Mouse (Mus musculus) cerebellum, adult 11 months (tissue): ENCODE results near the gene Mgst3.

Experiments used
- DNase-seq: peaks from one replicate; pipeline ENCODE4 v3.0.0; 2022

Gene Mgst3

GRCm38 (mm10) chr1:167393683-167394492 lies at the start of gene Mgst3:
Gene Mgst3 (minus strand): TSS chr1:167393841.
- peak; percentile 94 for DNase-seq

GRCm38 (mm10) chr1:167438231-167438885 lies 44.7 kb upstream of the Mgst3 start:
- DNase-seq: no peak

GRCm38 (mm10) chr1:167437091-167437490 lies 43.5 kb upstream of the Mgst3 start:
- DNase-seq: no peak

GRCm38 (mm10) chr1:167436186-167436975 lies 42.7 kb upstream of the Mgst3 start:
- DNase-seq: no peak

- DNase-seq: no peak
Measured at GRCm38 (mm10) chr1:167434931-167435330, 41.3 kb upstream of the Mgst3 start.

- DNase-seq: no peak
Measured at GRCm38 (mm10) chr1:167430976-167431676, 37.5 kb upstream of the Mgst3 start.

- no peak for DNase-seq
Measured at GRCm38 (mm10) chr1:167426681-167427080, 33.0 kb upstream of the Mgst3 start.

- no peak for DNase-seq
Measured at GRCm38 (mm10) chr1:167425572-167425971, 31.9 kb upstream of the Mgst3 start.

GRCm38 (mm10) chr1:167422501-167423240 lies 29.0 kb upstream of the Mgst3 start:
- no peak for DNase-seq

GRCm38 (mm10) chr1:167414846-167415245 lies 21.2 kb upstream of the Mgst3 start:
- peak; percentile 46 for DNase-seq

GRCm38 (mm10) chr1:167411991-167412715 lies 18.5 kb upstream of the Mgst3 start:
- no peak for DNase-seq

- no peak for DNase-seq
Measured at GRCm38 (mm10) chr1:167409601-167410000, 16.0 kb upstream of the Mgst3 start.

GRCm38 (mm10) chr1:167405237-167405636 lies 11.6 kb upstream of the Mgst3 start:
- no peak for DNase-seq

GRCm38 (mm10) chr1:167393281-167393680 lies 360 bp downstream of the Mgst3 start:
- DNase-seq: no peak

- DNase-seq: peak; percentile 43
Measured at GRCm38 (mm10) chr1:167392687-167393086, 954 bp downstream of the Mgst3 start.

GRCm38 (mm10) chr1:167392031-167392640 lies 1.5 kb downstream of the Mgst3 start:
- no peak for DNase-seq

GRCm38 (mm10) chr1:167391241-167391640 lies 2.4 kb downstream of the Mgst3 start:
- DNase-seq: no peak

- no peak for DNase-seq
Measured at GRCm38 (mm10) chr1:167390381-167390780, 3.3 kb downstream of the Mgst3 start.

GRCm38 (mm10) chr1:167389584-167389983 lies 4.1 kb downstream of the Mgst3 start:
- no peak for DNase-seq

GRCm38 (mm10) chr1:167388571-167388970 lies 5.1 kb downstream of the Mgst3 start:
- no peak for DNase-seq

GRCm38 (mm10) chr1:167387796-167388195 lies 5.8 kb downstream of the Mgst3 start:
- no peak for DNase-seq
